Mouse (Mus musculus): ENCODE data around the gene Trappc6b. TPM values are rescaled to one million over a fixed set of nuclear protein-coding genes. Genes with fewer than 3 reads are reported as not detected.

The Trappc6b gene
- polyA plus RNA-seq, 1 experiment from 2014 or later = 184 TPM

DNA sequence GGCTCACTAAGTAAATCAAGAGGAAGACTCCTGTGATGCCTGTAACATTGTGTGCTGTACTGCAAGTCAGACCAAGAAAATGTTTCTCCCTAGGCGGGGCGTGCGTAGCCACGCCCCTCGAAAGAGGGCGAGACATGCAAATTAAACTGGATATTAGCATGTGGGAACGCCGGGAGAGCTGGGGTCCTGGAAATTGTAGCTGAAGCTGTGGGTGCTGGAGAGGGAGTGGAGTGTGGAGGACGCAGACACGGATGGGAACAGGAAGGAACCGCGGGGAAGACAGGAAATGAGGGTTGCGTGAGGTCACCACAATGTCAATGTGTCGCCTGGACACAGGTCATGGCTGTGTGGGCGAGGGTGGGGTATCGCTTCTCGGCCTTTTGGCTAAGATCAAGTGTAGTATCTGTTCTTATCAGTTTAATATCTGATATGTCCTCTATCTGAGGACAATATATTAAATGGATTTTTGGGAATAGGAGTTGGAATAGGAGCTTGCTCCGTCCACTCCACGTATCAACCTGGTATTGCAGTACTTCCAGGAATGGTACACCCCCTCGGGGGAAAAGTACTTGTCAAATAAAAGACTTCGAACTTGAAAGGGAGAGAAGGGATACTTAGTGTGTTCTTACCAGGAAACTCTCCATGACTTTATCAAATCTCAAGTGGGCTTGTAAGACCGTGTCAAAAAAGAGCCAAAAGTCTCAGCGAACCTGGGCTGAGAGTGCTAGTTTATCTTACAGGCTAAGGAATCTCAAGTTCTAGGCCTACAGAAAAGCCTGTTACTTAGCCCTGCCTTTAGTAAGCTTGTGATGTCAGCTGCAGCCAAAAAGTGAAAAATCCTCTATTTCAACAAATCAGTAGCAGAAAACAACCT, 21.1 kb downstream of the Trappc6b start:
- Histone ChIP-seq H3K9me3 (replicated peaks; ENCODE audit: control insufficient read depth, low read length, poor library complexity, severe bottlenecking) (no peaks in the 10 kb centered on the region), H3K27me3 (ENCODE audit: control insufficient read depth, insufficient read depth, low read depth, low read length) (no peaks in the 10 kb centered on the region), H3K27ac (ENCODE audit: low read length) (peak overlapping the region; percentile 48; the same call in 1 of the 2 replicates), H3K4me1 (ENCODE audit: control insufficient read depth, insufficient read depth, low read length) (no peaks in the 10 kb centered on the region), H3K9ac (ENCODE audit: low read depth, low read length) (no peak overlapping the region), H3K36me3 (ENCODE audit: control insufficient read depth, insufficient read depth, low read length) (peaks cover 11% of the 10 kb centered on the region), H3K4me2 (ENCODE audit: low read length) (peak overlapping the region; percentile 6), H3K4me3 (ENCODE audit: low read depth, low read length) (no peak overlapping the region)
- ATAC-seq = peak; percentile 80
- 2% methylated on average over 23 of the region's 23 CpGs for WGBS

DNA sequence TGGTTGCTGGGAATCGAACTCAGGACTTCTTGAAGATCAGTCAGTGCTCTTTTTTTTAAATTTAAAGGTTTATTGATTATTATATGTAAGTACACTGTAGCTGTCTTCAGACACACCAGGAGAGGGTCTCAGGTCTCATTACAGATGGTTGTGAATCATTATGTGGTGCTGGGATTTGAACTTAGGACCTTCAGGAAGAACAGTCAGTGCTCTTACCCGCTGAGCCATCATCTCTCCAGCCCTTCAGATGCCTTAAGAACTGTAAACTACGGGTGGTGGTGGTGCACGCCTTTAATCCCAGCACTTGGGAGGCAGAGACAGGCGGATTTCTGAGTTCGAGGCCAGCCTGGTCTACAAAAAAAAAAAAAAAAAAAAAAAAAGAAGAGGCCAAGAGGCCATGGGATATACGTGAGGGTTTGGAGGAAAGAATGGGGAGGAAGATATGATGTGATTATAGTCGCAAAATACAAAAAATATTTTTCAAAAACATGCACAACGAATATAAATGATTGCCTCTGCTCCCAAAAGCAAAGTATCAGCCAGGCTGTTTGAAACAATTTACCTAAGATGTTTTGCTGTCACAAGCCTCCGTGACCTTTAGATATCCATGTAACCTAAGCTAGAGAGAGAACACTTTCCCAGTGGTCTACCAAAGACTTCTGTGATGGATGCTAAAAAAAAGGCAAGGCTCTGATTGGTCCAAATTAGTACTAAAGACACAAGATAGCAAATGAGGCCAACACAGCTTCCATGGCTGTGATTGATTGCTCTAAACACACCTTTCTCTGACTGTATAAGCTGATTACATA, 21.9 kb downstream of the Trappc6b start:
- WGBS = 72% methylated on average over 10 of the region's 10 CpGs
- no peak overlapping the region for H3K9ac ChIP-seq (ENCODE audit: low read depth, low read length)
- H3K27ac ChIP-seq (ENCODE audit: low read length) = no peak overlapping the region
- H3K27me3 ChIP-seq (ENCODE audit: control insufficient read depth, insufficient read depth, low read depth, low read length) = no peaks in the 10 kb centered on the region
- H3K4me1 ChIP-seq (ENCODE audit: control insufficient read depth, insufficient read depth, low read length) = no peaks in the 10 kb centered on the region
- H3K36me3 ChIP-seq (ENCODE audit: control insufficient read depth, insufficient read depth, low read length) = peaks cover 10% of the 10 kb centered on the region
- H3K4me3 ChIP-seq (ENCODE audit: low read depth, low read length) = no peak overlapping the region
- 0 out of 2 replicates have a peak, but pooled peaks have one; percentile 8 for ATAC-seq
- no peaks in the 10 kb centered on the region for H3K9me3 ChIP-seq (replicated peaks; ENCODE audit: control insufficient read depth, low read length, poor library complexity, severe bottlenecking)
- H3K4me2 ChIP-seq (ENCODE audit: low read length) = no peak overlapping the region

DNA sequence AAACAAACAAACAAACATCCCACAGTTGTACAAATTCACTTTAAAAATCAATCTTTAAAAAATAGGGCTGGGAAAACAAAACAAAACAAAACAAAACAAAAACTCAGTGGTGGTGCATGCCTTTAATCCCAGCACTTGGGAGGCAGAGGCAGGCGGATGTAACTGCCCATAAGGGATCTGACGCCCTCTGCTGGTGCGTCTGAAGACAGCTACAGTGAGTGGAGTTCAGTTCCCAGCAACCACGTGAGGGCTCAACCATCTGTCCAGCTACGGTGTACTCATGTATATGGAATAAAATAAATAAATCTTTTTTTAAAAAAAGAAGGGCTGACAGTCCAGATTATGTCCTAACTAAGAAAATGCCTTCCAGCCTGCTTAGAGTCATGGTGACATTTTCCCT, 29.2 kb downstream of the Trappc6b start:
- no peak for ATAC-seq
- WGBS = 79% methylated on average over 5 of the region's 5 CpGs
- Histone ChIP-seq H3K9ac (ENCODE audit: low read depth, low read length) (no peak overlapping the region), H3K4me1 (ENCODE audit: control insufficient read depth, insufficient read depth, low read length) (no peaks in the 10 kb centered on the region), H3K4me3 (ENCODE audit: low read depth, low read length) (no peak overlapping the region), H3K36me3 (ENCODE audit: control insufficient read depth, insufficient read depth, low read length) (no peaks in the 10 kb centered on the region), H3K4me2 (ENCODE audit: low read length) (no peak overlapping the region), H3K27ac (ENCODE audit: low read length) (no peak overlapping the region), H3K9me3 (replicated peaks; ENCODE audit: control insufficient read depth, low read length, poor library complexity, severe bottlenecking) (no peaks in the 10 kb centered on the region), H3K27me3 (ENCODE audit: control insufficient read depth, insufficient read depth, low read depth, low read length) (no peaks in the 10 kb centered on the region)

DNA sequence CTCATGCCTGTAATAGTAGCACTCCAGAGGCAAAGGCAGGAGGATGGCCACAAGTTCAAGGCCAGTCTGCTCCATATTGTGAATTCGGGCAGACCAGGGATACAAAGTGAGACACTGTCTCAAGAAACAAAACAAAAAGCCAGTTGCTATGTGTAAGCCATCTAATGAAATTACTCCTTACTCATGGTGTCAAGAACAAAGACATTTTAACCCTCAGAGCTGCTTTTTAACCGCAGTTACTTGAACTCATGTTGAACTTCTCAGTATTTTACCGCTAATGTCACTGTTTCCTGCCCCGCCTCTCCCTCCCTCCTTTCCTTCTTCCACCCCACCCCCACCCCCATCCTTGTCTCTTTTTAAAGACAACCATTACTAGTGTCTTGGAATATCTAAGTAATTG, 40.0 kb downstream of the Trappc6b start:
- Histone ChIP-seq H3K9me3 (replicated peaks; ENCODE audit: control insufficient read depth, low read length, poor library complexity, severe bottlenecking) (no peaks in the 10 kb centered on the region), H3K9ac (ENCODE audit: low read depth, low read length) (no peak overlapping the region), H3K4me1 (ENCODE audit: control insufficient read depth, insufficient read depth, low read length) (no peaks in the 10 kb centered on the region), H3K4me3 (ENCODE audit: low read depth, low read length) (no peak overlapping the region), H3K27me3 (ENCODE audit: control insufficient read depth, insufficient read depth, low read depth, low read length) (no peaks in the 10 kb centered on the region), H3K36me3 (ENCODE audit: control insufficient read depth, insufficient read depth, low read length) (peaks cover 6% of the 10 kb centered on the region; the same call in 1 of the 2 replicates), H3K4me2 (ENCODE audit: low read length) (no peak overlapping the region), H3K27ac (ENCODE audit: low read length) (no peak overlapping the region)
- 99% methylated on average over 4 of the region's 4 CpGs for WGBS
- ATAC-seq = no peak

DNA sequence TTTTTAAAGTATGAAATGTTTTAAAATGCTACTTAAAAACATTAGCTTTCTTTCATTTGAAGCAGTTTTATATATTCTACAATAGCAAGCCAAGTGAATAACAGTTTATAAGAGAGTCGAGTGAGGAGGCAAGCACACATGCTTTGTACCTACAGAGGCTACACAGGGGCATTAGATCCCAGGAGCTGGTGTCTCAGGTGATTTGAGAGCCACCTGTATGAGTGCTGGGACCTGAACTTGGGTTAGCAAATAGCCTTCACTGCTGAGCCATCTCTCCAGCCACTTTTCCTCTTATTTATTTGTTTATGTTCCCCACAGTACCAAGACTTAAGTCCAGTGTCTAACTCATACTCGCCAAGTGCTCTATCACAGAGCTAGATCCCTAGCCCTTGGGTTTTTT, 41.4 kb downstream of the Trappc6b start:
- ATAC-seq = no peak
- H3K27ac ChIP-seq (ENCODE audit: low read length) = no peak overlapping the region
- no peaks in the 10 kb centered on the region for H3K27me3 ChIP-seq (ENCODE audit: control insufficient read depth, insufficient read depth, low read depth, low read length)
- H3K9me3 ChIP-seq (replicated peaks; ENCODE audit: control insufficient read depth, low read length, poor library complexity, severe bottlenecking) = no peaks in the 10 kb centered on the region
- H3K4me2 ChIP-seq (ENCODE audit: low read length) = no peak overlapping the region
- no peak overlapping the region for H3K4me3 ChIP-seq (ENCODE audit: low read depth, low read length)
- peaks cover 6% of the 10 kb centered on the region; the same call in 1 of the 2 replicates for H3K36me3 ChIP-seq (ENCODE audit: control insufficient read depth, insufficient read depth, low read length)
- no peaks in the 10 kb centered on the region for H3K4me1 ChIP-seq (ENCODE audit: control insufficient read depth, insufficient read depth, low read length)
- 95% methylated on average over 2 of the region's 2 CpGs for WGBS
- H3K9ac ChIP-seq (ENCODE audit: low read depth, low read length) = no peak overlapping the region

DNA sequence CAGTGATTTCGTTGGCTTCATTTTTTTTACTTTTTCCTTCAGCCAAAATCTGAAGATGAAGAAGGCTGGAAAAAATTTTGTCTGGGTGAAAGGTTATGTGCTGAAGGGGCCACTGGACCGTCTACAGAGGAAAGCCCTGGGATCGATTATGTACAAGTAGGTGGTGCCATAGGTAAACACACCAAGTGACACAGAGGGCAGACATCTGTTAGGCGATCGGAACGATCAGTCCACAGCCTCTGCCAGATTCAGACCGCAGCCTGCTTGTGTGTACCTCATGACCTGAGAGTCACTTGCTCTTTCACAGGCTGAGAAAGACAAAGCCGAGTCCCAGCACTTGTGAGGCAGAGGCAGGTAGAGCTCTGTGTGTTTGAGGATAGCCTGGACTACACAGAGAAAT, 43.3 kb downstream of the Trappc6b start:
- no peaks in the 10 kb centered on the region for H3K27me3 ChIP-seq (ENCODE audit: control insufficient read depth, insufficient read depth, low read depth, low read length)
- no peak for ATAC-seq
- H3K9ac ChIP-seq (ENCODE audit: low read depth, low read length) = no peak overlapping the region
- 92% methylated on average over 8 of the region's 8 CpGs for WGBS
- H3K4me2 ChIP-seq (ENCODE audit: low read length) = no peak overlapping the region
- H3K9me3 ChIP-seq (replicated peaks; ENCODE audit: control insufficient read depth, low read length, poor library complexity, severe bottlenecking) = no peaks in the 10 kb centered on the region
- H3K4me3 ChIP-seq (ENCODE audit: low read depth, low read length) = no peak overlapping the region
- H3K36me3 ChIP-seq (ENCODE audit: control insufficient read depth, insufficient read depth, low read length) = 0 out of 2 replicates have a peak, but pooled peaks cover 4% of the 10 kb centered on the region
- H3K27ac ChIP-seq (ENCODE audit: low read length) = no peak overlapping the region
- H3K4me1 ChIP-seq (ENCODE audit: control insufficient read depth, insufficient read depth, low read length) = peaks cover 4% of the 10 kb centered on the region; the same call in 1 of the 2 replicates

DNA sequence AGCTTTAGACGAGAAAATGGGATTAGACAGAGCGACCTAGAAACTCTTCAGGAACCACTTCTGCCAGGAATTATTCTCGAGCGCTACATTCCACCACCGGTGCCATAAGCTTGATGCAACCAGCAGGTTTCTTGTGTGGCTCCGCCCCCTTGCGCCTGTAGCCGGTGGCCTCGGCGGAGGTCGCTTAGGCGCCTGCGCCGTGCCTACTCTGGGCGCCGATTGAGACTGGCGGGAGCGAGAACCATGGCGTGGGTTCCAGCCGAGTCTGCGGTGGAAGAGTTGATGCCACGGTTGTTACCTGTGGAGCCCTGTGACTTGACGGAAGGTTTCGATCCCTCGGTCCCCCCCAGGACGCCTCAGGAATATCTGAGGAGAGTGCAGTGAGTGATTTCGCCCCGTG, 48.0 kb downstream of the Trappc6b start, which contains the start of gene Gemin2:
Gene Gemin2, plus strand, starts transcription at position 160 of the 400 bp plus-strand sequence.
- under 1% methylated on average over 28 of the region's 28 CpGs for WGBS
- Histone ChIP-seq H3K4me3 (ENCODE audit: low read depth, low read length) (peak within 1 kb of the TSS; percentile 86), H3K27ac (ENCODE audit: low read length) (peak within 1 kb of the TSS; percentile 68), H3K4me2 (ENCODE audit: low read length) (peak within 1 kb of the TSS; percentile 87), H3K27me3 (ENCODE audit: control insufficient read depth, insufficient read depth, low read depth, low read length) (no peaks in the 10 kb centered on the region), H3K9me3 (replicated peaks; ENCODE audit: control insufficient read depth, low read length, poor library complexity, severe bottlenecking) (no peaks in the 10 kb centered on the region), H3K36me3 (ENCODE audit: control insufficient read depth, insufficient read depth, low read length) (0 out of 2 replicates have a peak, but pooled peaks cover 3% of the 10 kb centered on the region), H3K4me1 (ENCODE audit: control insufficient read depth, insufficient read depth, low read length) (peaks cover 23% of the 10 kb centered on the region), H3K9ac (ENCODE audit: low read depth, low read length) (peak within 1 kb of the TSS; percentile 76)
- ATAC-seq = peak; percentile 70

DNA sequence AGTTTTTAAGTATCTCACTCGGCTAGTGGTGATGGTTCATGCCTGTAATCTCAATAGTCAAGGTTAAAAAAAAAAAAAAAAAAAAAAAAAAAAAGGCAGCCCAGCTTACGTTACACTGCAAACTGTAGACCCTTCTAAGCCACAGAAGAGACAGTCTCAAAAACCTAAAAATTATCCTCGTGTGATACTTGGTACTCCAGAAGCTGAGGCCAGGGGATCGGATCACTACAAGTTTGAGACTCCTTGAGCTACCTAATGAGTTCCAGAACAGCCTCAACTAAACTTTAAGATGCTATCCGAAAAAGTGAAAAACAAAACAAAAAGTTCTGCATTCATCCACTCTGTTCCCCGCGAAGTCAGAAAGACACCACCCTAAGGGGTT, 48.6 kb downstream of the Trappc6b start:
- Histone ChIP-seq H3K27ac (ENCODE audit: low read length) (peak overlapping the region; percentile 60), H3K4me1 (ENCODE audit: control insufficient read depth, insufficient read depth, low read length) (peaks cover 23% of the 10 kb centered on the region), H3K9ac (ENCODE audit: low read depth, low read length) (peak overlapping the region; percentile 53; the same call in 1 of the 2 replicates), H3K27me3 (ENCODE audit: control insufficient read depth, insufficient read depth, low read depth, low read length) (no peaks in the 10 kb centered on the region), H3K4me2 (ENCODE audit: low read length) (peak overlapping the region; percentile 87), H3K36me3 (ENCODE audit: control insufficient read depth, insufficient read depth, low read length) (no peaks in the 10 kb centered on the region), H3K4me3 (ENCODE audit: low read depth, low read length) (peak overlapping the region; percentile 86), H3K9me3 (replicated peaks; ENCODE audit: control insufficient read depth, low read length, poor library complexity, severe bottlenecking) (no peaks in the 10 kb centered on the region)
- no peak for ATAC-seq
- WGBS = 2% methylated on average over 7 of the region's 7 CpGs
